Mouse (Mus musculus): ENCODE data around the gene Slco2b1. TPM values are rescaled to one million over a fixed set of nuclear protein-coding genes. Genes with fewer than 3 reads are reported as not detected.

Slco2b1 gene
- polyA plus RNA-seq, 1 experiment from 2014 or later: 16.8 TPM

Other genes with a start within 250 kb of the Slco2b1 start
- 0.26 to 0.35 TPM in 2 of 3 replicates, not detected in the other for gene Klhl35, start 245.3 kb downstream of the Slco2b1 start, polyA plus RNA-seq (2018)
- 269 to 859 TPM (median 797 TPM) in 3 replicates for gene Rps3, start 227.6 kb downstream of the Slco2b1 start, polyA plus RNA-seq (2018)
- 65.3 to 97.8 TPM (median 73.5 TPM) in 3 replicates for gene Arrb1, start 175.9 kb downstream of the Slco2b1 start, polyA plus RNA-seq (2018)
- gene Tpbgl, start 84.2 kb downstream of the Slco2b1 start, polyA plus RNA-seq (2018): 1.1 to 3.4 TPM (median 2.4 TPM) in 3 replicates
- not detected in 3 replicates for gene Olfr520, start 18.9 kb upstream of the Slco2b1 start, polyA plus RNA-seq (2018)
- not detected in 3 replicates for gene Olfr521, start 52.2 kb upstream of the Slco2b1 start, polyA plus RNA-seq (2018)
- gene Neu3, start 117.1 kb upstream of the Slco2b1 start, polyA plus RNA-seq (2018): 0.55 to 1.1 TPM (median 0.79 TPM) in 3 replicates
- gene Xrra1, start 147.8 kb upstream of the Slco2b1 start, polyA plus RNA-seq (2018): 0.11 to 0.12 TPM in 2 of 3 replicates, not detected in the other
- 165 to 201 TPM (median 180 TPM) in 3 replicates for gene Spcs2, start 152.1 kb upstream of the Slco2b1 start, polyA plus RNA-seq (2018)